Mouse (Mus musculus) ES-Bruce4 (cell line): Measurements from ENCODE around the gene Blm.

ENCODE experiments used
- CTCF ChIP-seq: IDR thresholded peaks from one replicate; pipeline ENCODE4 v1.8.1; 2011; ENCODE audit warnings: low read depth, low read length
- EP300 ChIP-seq: IDR thresholded peaks from 2 replicates; pipeline ENCODE4 v1.6.1; 2011; ENCODE audit warnings: low read depth, low read length; ENCODE audit not compliant: insufficient read depth
- POLR2A ChIP-seq: IDR thresholded peaks from one replicate; pipeline ENCODE4 v1.8.1; 2011; ENCODE audit warnings: low read length; ENCODE audit not compliant: insufficient read depth

DNA sequence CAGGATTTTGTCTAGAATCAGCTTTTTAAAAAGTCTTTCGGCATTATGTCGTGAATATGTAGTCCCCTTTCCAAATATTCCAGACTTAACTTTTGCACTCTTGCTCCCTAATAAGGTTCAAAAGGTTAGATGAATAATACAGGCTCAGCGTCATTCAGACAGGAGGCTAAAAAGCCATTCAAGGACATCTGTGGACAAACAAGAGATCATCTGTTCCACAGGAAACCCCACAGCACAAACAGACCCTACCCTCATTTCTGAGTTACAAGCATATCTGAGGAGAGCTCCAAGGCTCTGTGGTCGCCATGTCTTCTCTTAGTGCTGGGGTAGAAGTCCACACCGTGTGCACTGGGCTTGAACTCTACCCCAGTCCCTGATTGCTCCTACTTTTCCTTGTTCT lies 70.1 kb downstream of the Blm start:
- TF ChIP-seq CTCF, result no peak
- no peak for TF ChIP-seq POLR2A
- no peak for TF ChIP-seq EP300
